Mouse (Mus musculus): Measurements from ENCODE around the gene Bysl.

DNA sequence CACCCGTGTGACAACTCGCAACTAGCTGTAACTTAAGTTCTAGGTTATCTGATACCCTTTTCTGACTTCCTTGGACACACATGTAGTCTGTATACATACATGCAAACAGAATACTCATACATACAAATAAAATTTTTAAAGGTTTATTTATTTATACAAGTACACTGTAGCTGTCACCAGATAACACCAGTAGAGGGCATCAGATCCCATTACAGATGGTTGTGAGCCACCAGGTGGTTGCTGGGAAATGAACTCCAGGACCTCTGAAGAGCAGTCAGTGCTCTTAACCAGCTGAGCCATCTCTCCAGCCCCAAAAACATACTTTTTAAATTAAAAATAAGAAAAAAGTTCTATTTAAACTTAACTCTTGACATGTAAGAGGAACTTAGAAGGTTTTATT lies 31.7 kb upstream of the Bysl start:
- no peak for TF ChIP-seq HCFC1 (IDR thresholded peaks at IDR 0.05; ENCODE audit: borderline replicate concordance, insufficient read depth, low read length)
- no peak for TF ChIP-seq MAFK (IDR thresholded peaks at IDR 0.05; ENCODE audit: insufficient read depth, low read depth, low read length)
- TF ChIP-seq CHD2 (IDR thresholded peaks at IDR 0.05; ENCODE audit: low read depth, low read length): no peak
- TF ChIP-seq ZNF384 (IDR thresholded peaks at IDR 0.05; ENCODE audit: low read depth, low read length): no peak

All from ES-E14 (cell line).